Mouse (Mus musculus) heart, postnatal 36 days (tissue): ENCODE data around the gene Pax4. TPM values are rescaled to one million over a fixed set of nuclear protein-coding genes. Genes with fewer than 3 reads are reported as not detected.

Experiments used
- DNase-seq, 2 experiments: peaks; one replicate each; pipeline ENCODE4 v3.0.0; 2021 to 2022
- intact Hi-C: fragments of 180-260 bp; cut with DNase I; formaldehyde crosslinking; loops from one replicate; pipeline ENCODE4 v1.15.1; 2025
- total RNA-seq, 2 experiments: library from RNA; stranded (reverse); gene quantifications; 2 replicates each; pipeline ENCODE4 v1.2.3; 2021

Pax4 gene
- not detected for total RNA-seq

- intact Hi-C loops, result no loop called here
- no peak for DNase-seq
These were observed at the start of gene Pax4 for GRCm38 (mm10) chr6:28449253-28449652. TSS of gene Pax4 (minus strand) at chr6:28449353.

- DNase-seq, result peak in 1 of 2 experiments; percentile 14
- intact Hi-C loops, result no loop called here
These were observed 48.7 kb upstream of the Pax4 start for GRCm38 (mm10) chr6:28497837-28498236.

- intact Hi-C loops, result no loop called here
These were observed 42.0 kb upstream of the Pax4 start for GRCm38 (mm10) chr6:28491198-28491597.

GRCm38 (mm10) chr6:28490612-28491011, 41.5 kb upstream of the Pax4 start:
- DNase-seq, result no peak
- intact Hi-C loops, result no loop called here

More at GRCm38 (mm10) chr6:28491198-28491597, 42.0 kb upstream of the Pax4 start:
- no peak for DNase-seq

GRCm38 (mm10) chr6:28488204-28488851, 39.2 kb upstream of the Pax4 start:
- intact Hi-C loops, result no loop called here
- DNase-seq, result no peak

GRCm38 (mm10) chr6:28486905-28487304, 37.8 kb upstream of the Pax4 start:
- intact Hi-C loops, result no loop called here
- DNase-seq, result no peak

GRCm38 (mm10) chr6:28486471-28486870, 37.3 kb upstream of the Pax4 start:
- intact Hi-C loops, result no loop called here
- peak in 1 of 2 experiments; percentile 17 for DNase-seq

GRCm38 (mm10) chr6:28486008-28486407, 36.9 kb upstream of the Pax4 start:
- intact Hi-C loops, result no loop called here
- peak; percentile 33 to 42 for DNase-seq

GRCm38 (mm10) chr6:28482711-28483315, 33.7 kb upstream of the Pax4 start:
- no peak for DNase-seq
- intact Hi-C loops, result no loop called here

- intact Hi-C loops, result no loop called here
- no peak for DNase-seq
These were observed 31.8 kb upstream of the Pax4 start for GRCm38 (mm10) chr6:28480752-28481492.

- intact Hi-C loops, result loop anchor here (5.0 kb wide), 2 partner anchors 58 to 218 kb away; partner anchors contain the start of gene Arf5
- DNase-seq, result peak; percentile 97 to 98
These were observed 31.0 kb upstream of the Pax4 start for GRCm38 (mm10) chr6:28479865-28480751.

- no peak for DNase-seq
- intact Hi-C loops, result loop anchor here (5.0 kb wide), 2 partner anchors 53 to 213 kb away; partner anchors contain the start of gene Arf5
These were observed 25.7 kb upstream of the Pax4 start, which contains the start of gene Snd1 for GRCm38 (mm10) chr6:28474839-28475238. TSS of gene Snd1 (plus strand) at chr6:28475139.

GRCm38 (mm10) chr6:28474211-28474610, 25.1 kb upstream of the Pax4 start:
- DNase-seq, result no peak
- intact Hi-C loops, result no loop called here

GRCm38 (mm10) chr6:28471284-28472035, 22.3 kb upstream of the Pax4 start:
- intact Hi-C loops, result no loop called here
- no peak for DNase-seq

GRCm38 (mm10) chr6:28470621-28471020, 21.5 kb upstream of the Pax4 start:
- no peak for DNase-seq
- intact Hi-C loops, result no loop called here

- no peak for DNase-seq
- intact Hi-C loops, result no loop called here
These were observed 21.0 kb upstream of the Pax4 start for GRCm38 (mm10) chr6:28470017-28470602.

- no peak for DNase-seq
- intact Hi-C loops, result no loop called here
These were observed 15.5 kb upstream of the Pax4 start for GRCm38 (mm10) chr6:28464630-28465029.

- peak; percentile 73 to 85 for DNase-seq
- intact Hi-C loops, result loop anchor here (1.0 to 2.0 kb wide), 2 partner anchors 121 to 152 kb away; no protein-coding TSS in a partner anchor
These were observed 11.4 kb upstream of the Pax4 start for GRCm38 (mm10) chr6:28460534-28460933.

GRCm38 (mm10) chr6:28459221-28459668, 10.1 kb upstream of the Pax4 start:
- intact Hi-C loops, result loop anchor here (5.0 kb wide), 1 partner anchor 802 kb away; no protein-coding TSS in a partner anchor
- DNase-seq, result no peak
